Mouse (Mus musculus) liver, embryonic 11.5 days (tissue): Measurements from ENCODE around the gene Fig4. TPM values are rescaled to one million over a fixed set of nuclear protein-coding genes. Genes with fewer than 3 reads are reported as not detected.

Source experiments
- ATAC-seq: fragments of 200-750 bp; cut with Nextera tagmentation; replicated peaks from 2 replicates; pipeline ENCODE4 v1.8.0; 2017; ENCODE audit warnings: moderate number of reproducible peaks, mild to moderate bottlenecking, moderate TSS enrichment, moderate library complexity; ENCODE audit not compliant: low FRiP score
- DNase-seq: peaks from one replicate; pipeline ENCODE4 v3.0.0-alpha.2; 2017; ENCODE audit warnings: low spot score
- H3K27ac ChIP-seq: fragments of 300-500 bp; sonication (generic); 2 replicates; pipeline ENCODE4 v1.5.1; 2014; ENCODE audit warnings: mild to moderate bottlenecking, low read depth, low read length, control low read depth
- H3K27me3 ChIP-seq: fragments of 300-500 bp; sonication (generic); replicated peaks from 2 replicates; pipeline ENCODE4 v1.6.1; 2014; ENCODE audit warnings: low read length, mixed read lengths; ENCODE audit not compliant: control insufficient read depth, insufficient read depth
- H3K36me3 ChIP-seq: fragments of 300-500 bp; sonication (generic); 2 replicates; pipeline ENCODE4 v1.6.1; 2014; ENCODE audit warnings: mild to moderate bottlenecking, low read length, moderate library complexity, mixed read lengths; ENCODE audit not compliant: control insufficient read depth, insufficient read depth
- H3K4me1 ChIP-seq: fragments of 300-500 bp; sonication (generic); replicated peaks from 2 replicates; pipeline ENCODE4 v1.6.1; 2014; ENCODE audit warnings: low read length, mixed read lengths; ENCODE audit not compliant: control insufficient read depth, insufficient read depth
- H3K4me2 ChIP-seq: fragments of 300-500 bp; sonication (generic); 2 replicates; pipeline ENCODE4 v1.6.1; 2014; ENCODE audit warnings: mild to moderate bottlenecking, control low read depth, moderate library complexity
- H3K4me3 ChIP-seq: fragments of 300-500 bp; sonication (generic); 2 replicates; pipeline ENCODE4 v1.5.1; 2014; ENCODE audit warnings: low read depth, low read length, control low read depth
- H3K9ac ChIP-seq: fragments of 300-500 bp; sonication (generic); 2 replicates; pipeline ENCODE4 v1.6.1; 2014; ENCODE audit warnings: low read depth, low read length, control low read depth
- H3K9me3 ChIP-seq: fragments of 300-500 bp; sonication (generic); 2 replicates; pipeline ENCODE4 v1.6.1; 2016; ENCODE audit warnings: low read length, inconsistent platforms, mixed read lengths; ENCODE audit not compliant: control insufficient read depth
- WGBS: fragments of 180-500 bp; shearing (Covaris S2); extraction: QIAGEN DNeasy Blood & Tissue Kit; methylation state at CpG from one replicate; pipeline ENCODE4 v1.1.7; 2014; 5-methylcytosine and 5-hydroxymethylcytosine counted together
- polyA plus RNA-seq: library from polyadenylated mRNA; unstranded; fragments of >200 nt; fragmentation: Nextera tagmentation; extraction: Ambion mirVana; gene quantifications from 2 replicates; pipeline ENCODE4 v1.2.1, GENCODE M21; 2014

Gene Fig4
- polyA plus RNA-seq, 1 experiment from 2014 or later, result 19.2 TPM

DNA sequence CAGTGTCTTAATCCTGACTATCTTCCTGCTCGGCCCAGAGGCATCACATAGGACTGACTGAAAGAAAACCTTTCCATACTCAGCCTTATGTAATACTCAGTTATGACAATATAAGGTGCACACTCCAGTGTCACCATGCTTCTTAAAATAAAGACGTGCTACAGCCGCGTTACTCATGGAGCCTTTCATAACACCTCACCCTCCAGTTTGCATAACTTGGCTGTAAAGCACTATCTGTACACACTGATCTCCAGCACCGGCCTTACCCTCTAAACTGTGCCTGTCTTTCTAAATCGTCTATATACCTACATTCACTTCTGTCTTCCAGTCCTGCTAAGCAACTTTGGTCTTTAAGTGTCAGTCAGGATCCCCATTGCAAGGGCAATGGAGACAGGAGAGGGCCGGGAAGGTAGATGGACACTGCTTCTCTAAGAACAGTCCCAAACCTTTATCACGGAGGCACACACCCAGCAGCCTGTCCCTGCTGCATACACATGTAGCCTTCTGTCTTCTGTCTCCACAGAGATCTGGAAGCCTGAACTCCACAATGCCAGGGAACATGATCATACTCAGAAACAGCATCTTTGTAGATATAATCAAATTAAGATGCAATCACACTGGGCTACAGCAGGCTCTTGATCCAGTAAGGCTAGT is 53.9 kb downstream of the Fig4 start:
- 86% methylated on average over 8 of the region's 8 CpGs for WGBS
- Histone ChIP-seq H3K4me2 (no peak overlapping the region), H3K27ac (no peak overlapping the region; the same call in 1 of the 2 replicates), H3K27me3 (no peaks in the 10 kb centered on the region), H3K9ac (no peak overlapping the region), H3K4me1 (peaks cover 14% of the 10 kb centered on the region), H3K4me3 (no peak overlapping the region), H3K9me3 (no peaks in the 10 kb centered on the region), H3K36me3 (no peaks in the 10 kb centered on the region)
- DNase-seq (no peak), ATAC-seq (peak; percentile 68; the same call in 1 of the 2 replicates)

DNA sequence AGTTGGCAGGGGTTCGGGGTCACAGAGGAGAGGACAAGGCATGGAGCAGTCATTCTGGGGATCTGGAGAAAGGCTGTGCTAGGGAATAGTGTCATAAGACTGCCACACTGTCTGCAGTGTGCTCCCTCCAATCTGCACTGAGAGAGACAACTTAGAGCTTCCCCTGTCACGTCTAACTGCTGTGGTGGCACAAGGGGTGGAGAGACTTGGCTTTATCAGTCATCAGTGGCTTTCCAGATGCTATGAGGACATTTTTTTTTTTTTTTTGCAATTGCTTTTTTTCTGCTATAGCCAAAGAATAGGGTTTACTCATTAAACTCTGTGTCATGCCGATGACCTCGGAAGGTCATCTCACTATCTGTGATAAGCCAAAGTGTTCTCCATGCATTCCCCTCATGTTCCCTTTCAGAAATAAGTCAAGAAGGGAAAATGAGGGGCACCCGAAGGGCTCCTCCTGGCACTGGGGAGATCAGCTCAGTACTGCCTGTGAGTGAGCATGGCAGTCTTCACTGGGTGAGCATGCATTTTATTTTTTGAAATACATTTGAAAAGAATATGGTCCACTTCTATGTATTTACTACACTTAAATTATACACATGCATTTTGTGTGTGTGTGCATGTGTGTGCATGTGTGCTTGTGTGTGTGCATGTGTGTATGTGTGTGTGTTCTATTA is 55.1 kb downstream of the Fig4 start:
- no peaks in the 10 kb centered on the region for H3K9me3 ChIP-seq
- no peak overlapping the region for H3K9ac ChIP-seq
- WGBS, result 71% methylated on average over 5 of the region's 5 CpGs
- no peaks in the 10 kb centered on the region for H3K27me3 ChIP-seq
- peak; percentile 77 for ATAC-seq
- H3K4me1 ChIP-seq, result peaks cover 14% of the 10 kb centered on the region
- no peak overlapping the region for H3K4me2 ChIP-seq
- H3K36me3 ChIP-seq, result no peaks in the 10 kb centered on the region
- no peak overlapping the region for H3K4me3 ChIP-seq
- DNase-seq, result no peak
- no peak overlapping the region for H3K27ac ChIP-seq

DNA sequence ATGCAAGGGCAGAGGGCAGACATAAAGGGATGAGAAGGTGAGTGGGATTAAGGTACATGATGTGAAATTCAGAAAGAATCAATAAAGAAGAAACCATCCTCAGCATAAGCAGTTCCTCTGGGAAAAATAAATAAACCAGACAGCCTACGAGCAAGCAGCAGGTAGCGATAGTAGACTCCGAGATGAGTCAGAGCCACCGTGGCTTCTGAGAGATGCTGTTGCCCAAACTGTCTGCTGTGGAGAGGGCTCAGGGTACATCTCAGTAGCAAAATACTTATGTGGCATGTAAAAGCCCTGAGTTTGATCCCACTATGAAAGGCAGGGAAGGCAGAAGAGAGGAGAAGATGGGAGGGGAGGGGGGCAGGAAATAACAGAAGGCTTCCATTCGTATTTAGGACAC is 56.9 kb downstream of the Fig4 start:
- Histone ChIP-seq H3K9me3 (no peaks in the 10 kb centered on the region), H3K4me2 (no peak overlapping the region), H3K27ac (no peak overlapping the region), H3K4me3 (no peak overlapping the region), H3K27me3 (no peaks in the 10 kb centered on the region), H3K9ac (no peak overlapping the region), H3K36me3 (no peaks in the 10 kb centered on the region), H3K4me1 (peaks cover 14% of the 10 kb centered on the region)
- DNase-seq (no peak), ATAC-seq (no peak)
- WGBS, result 81% methylated on average over 5 of the region's 5 CpGs

DNA sequence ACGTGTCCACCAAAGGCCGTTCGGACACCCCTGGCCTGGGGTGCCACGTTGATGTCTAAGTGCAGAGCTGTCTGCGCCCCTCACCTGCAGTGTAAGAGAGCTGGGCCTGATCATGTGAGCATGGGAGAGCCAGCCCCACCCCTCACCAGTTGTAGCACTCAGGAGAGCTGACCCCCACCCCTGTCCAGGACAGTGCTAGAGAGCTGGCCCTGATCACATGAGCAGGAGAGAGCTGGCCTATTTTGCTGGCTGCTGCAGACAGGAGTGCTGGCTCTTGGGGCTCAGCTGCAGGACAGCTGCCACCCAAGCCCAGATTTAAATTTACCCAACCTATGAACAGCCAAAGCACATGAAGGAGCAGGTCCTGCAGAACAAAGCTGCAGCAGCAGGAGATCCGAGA is 57.6 kb downstream of the Fig4 start:
- no peak overlapping the region for H3K4me3 ChIP-seq
- H3K36me3 ChIP-seq, result no peaks in the 10 kb centered on the region
- no peak overlapping the region for H3K4me2 ChIP-seq
- 98% methylated on average over 6 of the region's 6 CpGs for WGBS
- H3K27ac ChIP-seq, result no peak overlapping the region
- H3K9ac ChIP-seq, result no peak overlapping the region
- peaks cover 14% of the 10 kb centered on the region for H3K4me1 ChIP-seq
- H3K9me3 ChIP-seq, result no peaks in the 10 kb centered on the region
- no peaks in the 10 kb centered on the region for H3K27me3 ChIP-seq
- DNase-seq (no peak), ATAC-seq (no peak)

DNA sequence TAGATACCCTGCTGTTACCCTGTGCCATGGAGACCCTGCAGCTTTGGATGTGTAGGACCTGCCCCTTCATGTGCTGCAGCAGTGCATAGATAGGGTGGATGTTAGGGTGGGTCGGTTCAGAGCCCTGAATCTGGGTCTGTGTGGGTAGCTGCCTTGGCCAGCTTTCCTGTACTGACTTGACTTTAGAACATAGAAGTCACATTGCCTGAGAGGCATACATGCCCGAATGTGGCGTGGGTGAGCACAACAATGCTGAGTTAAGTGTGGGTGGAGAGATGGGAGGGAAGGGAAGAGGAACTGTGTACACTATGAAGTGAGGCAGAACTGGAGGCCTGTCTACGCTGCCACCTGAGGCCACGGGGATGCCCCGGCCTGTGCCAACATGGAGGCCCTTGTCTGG is 58.0 kb downstream of the Fig4 start:
- Histone ChIP-seq H3K36me3 (no peaks in the 10 kb centered on the region), H3K4me2 (no peak overlapping the region), H3K27me3 (no peaks in the 10 kb centered on the region), H3K27ac (no peak overlapping the region), H3K4me1 (peaks cover 14% of the 10 kb centered on the region), H3K9ac (no peak overlapping the region), H3K4me3 (no peak overlapping the region), H3K9me3 (no peaks in the 10 kb centered on the region)
- ATAC-seq (no peak), DNase-seq (no peak)
- 90% methylated on average over 6 of the region's 6 CpGs for WGBS

DNA sequence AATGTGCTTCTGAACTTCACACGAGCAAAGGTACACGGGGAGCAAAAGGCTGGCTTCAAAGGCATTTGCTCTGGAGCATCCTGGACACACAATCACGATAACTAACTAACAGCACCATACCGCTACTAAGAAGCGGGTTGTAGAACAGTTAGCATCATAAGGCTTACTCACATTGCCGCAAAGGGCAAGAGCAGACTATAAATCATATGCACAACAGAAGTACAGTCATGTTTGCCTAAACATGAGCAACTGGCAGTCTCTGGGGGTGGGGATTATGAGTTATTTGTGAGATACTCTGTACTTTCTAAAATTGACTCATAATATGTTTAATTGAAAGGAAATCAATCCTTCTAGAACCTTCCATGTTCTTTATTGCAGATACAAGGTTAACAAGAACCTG is 59.1 kb downstream of the Fig4 start:
- no peak overlapping the region for H3K9ac ChIP-seq
- no peak for ATAC-seq
- no peak overlapping the region for H3K4me3 ChIP-seq
- no peaks in the 10 kb centered on the region for H3K9me3 ChIP-seq
- DNase-seq, result no peak
- peaks cover 12% of the 10 kb centered on the region for H3K4me1 ChIP-seq
- H3K36me3 ChIP-seq, result no peaks in the 10 kb centered on the region
- no peak overlapping the region for H3K4me2 ChIP-seq
- H3K27me3 ChIP-seq, result no peaks in the 10 kb centered on the region
- WGBS, result 92% methylated on average over 6 of the region's 6 CpGs
- H3K27ac ChIP-seq, result no peak overlapping the region

DNA sequence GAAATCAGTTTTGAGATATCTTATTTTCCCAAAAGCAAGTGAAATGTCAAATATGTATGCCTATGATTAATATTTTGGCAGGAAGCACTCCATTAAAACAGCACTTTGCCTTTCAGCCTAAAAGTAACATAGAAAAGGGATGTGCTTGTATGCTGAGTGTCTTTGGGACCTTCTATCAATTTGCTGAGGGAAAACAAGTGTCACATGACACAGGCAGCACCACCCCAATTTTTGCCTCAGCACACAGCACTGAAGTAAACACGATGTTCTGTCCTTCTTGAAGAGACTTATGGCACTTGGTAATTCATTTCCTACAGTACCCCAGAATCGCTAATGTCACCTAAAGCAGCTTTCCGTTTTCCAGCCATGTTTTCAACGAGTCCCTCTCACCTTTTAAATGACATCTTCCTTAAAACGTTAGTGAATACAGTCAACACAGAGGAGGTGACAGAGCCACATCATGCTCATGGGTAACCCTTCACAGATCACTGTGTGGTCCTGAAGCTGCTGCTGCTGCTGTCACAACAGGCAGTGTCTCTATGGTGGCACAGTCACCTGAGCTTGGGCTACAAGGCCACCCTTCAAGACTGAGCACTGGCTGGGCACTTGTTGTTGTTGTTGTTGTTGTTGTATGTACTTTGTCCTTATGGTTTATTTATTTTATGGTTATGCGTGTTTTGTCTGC is 61.4 kb downstream of the Fig4 start:
- no peak overlapping the region for H3K27ac ChIP-seq
- 75% methylated on average over 6 of the region's 6 CpGs for WGBS
- no peak overlapping the region for H3K9ac ChIP-seq

DNA sequence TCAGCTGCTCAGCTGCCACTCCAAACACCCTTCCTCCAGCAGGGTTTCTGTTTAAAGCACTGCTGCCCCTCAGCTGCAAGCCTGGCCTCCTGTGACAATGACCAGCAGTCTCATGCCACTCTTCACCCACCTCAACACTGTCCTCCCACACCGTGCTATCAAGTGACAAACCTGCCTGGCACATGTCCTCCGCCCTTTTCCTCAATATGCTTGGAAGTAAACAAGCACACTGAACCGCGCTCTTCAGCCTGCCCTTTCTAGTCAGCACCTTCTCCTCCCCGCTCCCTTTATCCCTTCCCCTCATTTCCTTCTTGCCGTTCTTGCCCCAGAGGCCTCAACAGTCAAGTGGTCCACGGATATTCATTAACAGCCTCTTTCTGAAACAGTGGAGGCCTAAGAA is 62.0 kb downstream of the Fig4 start:
- no peak overlapping the region for H3K27ac ChIP-seq
- ATAC-seq (no peak), DNase-seq (no peak)
- no peaks in the 10 kb centered on the region for H3K27me3 ChIP-seq
- H3K9me3 ChIP-seq, result no peaks in the 10 kb centered on the region
- no peaks in the 10 kb centered on the region for H3K4me1 ChIP-seq
- H3K36me3 ChIP-seq, result no peaks in the 10 kb centered on the region
- no peak overlapping the region for H3K4me2 ChIP-seq
- WGBS, result 64% methylated on average over 7 of the region's 7 CpGs
- H3K4me3 ChIP-seq, result no peak overlapping the region
- H3K9ac ChIP-seq, result no peak overlapping the region

More for the DNA sequence above, 61.4 kb downstream of the Fig4 start:
- Histone ChIP-seq H3K27me3 (no peaks in the 10 kb centered on the region), H3K4me1 (no peaks in the 10 kb centered on the region), H3K4me2 (no peak overlapping the region), H3K4me3 (no peak overlapping the region), H3K36me3 (no peaks in the 10 kb centered on the region), H3K9me3 (no peaks in the 10 kb centered on the region)
- ATAC-seq (no peak), DNase-seq (no peak)
